Mouse (Mus musculus): ENCODE data around the gene 4921501E09Rik.

- TF ChIP-seq POLR2AphosphoS2 (IDR thresholded peaks at IDR 0.05; ENCODE audit: insufficient read length, low read depth), result no peak
- TF ChIP-seq E2F4 (IDR thresholded peaks at IDR 0.05; ENCODE audit: insufficient read depth), result no peak
- no peak for TF ChIP-seq POLR2A (IDR thresholded peaks at IDR 0.05; ENCODE audit: insufficient read length, low read depth)
- no peak for TF ChIP-seq MAX (IDR thresholded peaks at IDR 0.05; ENCODE audit: low read depth)
- TF ChIP-seq USF1 (IDR thresholded peaks at IDR 0.05; ENCODE audit: low read depth), result no peak
Observed at GRCm38 (mm10) chr17:33063001-33063400, 4.9 kb downstream of the 4921501E09Rik start.

Measured in myocyte (in vitro differentiated cells).